ENCODE assay signal across 9 mouse cellular contexts in the genomic region with DNA sequence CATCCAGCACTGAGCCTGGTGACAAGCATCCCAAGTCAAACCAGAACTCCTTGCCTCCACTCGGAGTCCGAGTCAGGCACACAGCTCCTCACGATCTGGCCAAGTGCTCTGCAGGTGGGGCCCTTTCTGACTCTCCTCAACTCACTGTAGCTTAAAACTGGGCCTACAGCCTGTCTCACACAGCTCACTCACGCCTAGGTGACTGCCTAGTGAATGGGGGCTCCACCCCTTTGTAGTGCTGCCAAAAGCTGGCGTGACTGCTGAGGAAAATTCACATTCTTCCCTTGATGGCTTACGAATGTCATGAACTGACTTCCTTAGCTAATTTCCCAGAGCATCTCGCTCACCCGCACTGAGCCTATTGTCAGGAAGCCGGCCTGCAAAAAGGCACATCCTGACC. TPM values are rescaled to one million over a fixed set of nuclear protein-coding genes. Genes with fewer than 3 reads are reported as not detected.
A peak's percentile ranks its signal among the peaks of the same experiment; 100 is the strongest.
DNase-seq lines count a peak whose midpoint lies in the region; ATAC-seq and TF ChIP-seq lines count a peak whose summit lies in the region.
"Had no signal": no experiment of that assay in that cellular context is flagged by ENCODE, and none has a peak within 500 bp of the region (broad histone marks: within the 10 kb centered on the region; RNA-seq: fewer than 3 reads in every experiment).

No protein-coding gene starts in this region.

- no peak for TF ChIP-seq EP300 in heart, postnatal 0 days (IDR thresholded peaks at IDR 0.05; ENCODE audit: low read depth)

- no peak for DNase-seq in liver, embryonic 13.5 days
- DNase-seq in heart, postnatal 0 days (ENCODE audit: low spot score): peak; percentile 62
- DNase-seq in right cerebral cortex, postnatal 14 days: no peak
- no peak for DNase-seq in cerebellum, adult 8-10 months

- H3K36me3 ChIP-seq in liver, embryonic 13.5 days: no peaks in the 10 kb centered on the region
- peaks cover 12% of the 10 kb centered on the region; the same call in 1 of the 2 replicates for H3K36me3 ChIP-seq in liver, embryonic 12.5 days
- peaks cover 22% of the 10 kb centered on the region; the same call in 1 of the 2 replicates for H3K36me3 ChIP-seq in heart, postnatal 0 days (replicated peaks; ENCODE audit: control insufficient read depth, insufficient read depth, low read length)
- peaks cover 56% of the 10 kb centered on the region for H3K36me3 ChIP-seq in limb, embryonic 13.5 days
- H3K36me3 ChIP-seq in stomach, embryonic 15.5 days: peaks cover 12% of the 10 kb centered on the region; the same call in 1 of the 2 replicates

- H3K27me3 ChIP-seq in liver, embryonic 13.5 days: no peaks in the 10 kb centered on the region
- no peaks in the 10 kb centered on the region; the same call in 1 of the 2 replicates for H3K27me3 ChIP-seq in liver, embryonic 12.5 days (replicated peaks)
- H3K27me3 ChIP-seq in heart, postnatal 0 days (ENCODE audit: control insufficient read depth, insufficient read depth, low read length): no peaks in the 10 kb centered on the region
- H3K27me3 ChIP-seq in limb, embryonic 13.5 days: no peaks in the 10 kb centered on the region
- H3K27me3 ChIP-seq in stomach, embryonic 15.5 days (replicated peaks): no peaks in the 10 kb centered on the region

- no peak overlapping the region for H3K4me3 ChIP-seq in liver, embryonic 13.5 days (replicated peaks)
- no peak overlapping the region for H3K4me3 ChIP-seq in liver, embryonic 12.5 days
- H3K4me3 ChIP-seq in heart, postnatal 0 days (ENCODE audit: low read depth, low read length): no peak overlapping the region
- H3K4me3 ChIP-seq in limb, embryonic 13.5 days: no peak overlapping the region
- no peak overlapping the region for H3K4me3 ChIP-seq in stomach, embryonic 15.5 days (replicated peaks)

- no peak overlapping the region for H3K4me2 ChIP-seq in liver, embryonic 13.5 days
- H3K4me2 ChIP-seq in liver, embryonic 12.5 days: no peak overlapping the region
- no peak overlapping the region; the same call in 1 of the 2 replicates for H3K4me2 ChIP-seq in heart, postnatal 0 days (ENCODE audit: low read depth, low read length)
- no peak overlapping the region for H3K4me2 ChIP-seq in limb, embryonic 13.5 days (replicated peaks)
- peak overlapping the region; percentile 9; the same call in 1 of the 2 replicates for H3K4me2 ChIP-seq in stomach, embryonic 15.5 days

- TF ChIP-seq CTCF in heart, postnatal 0 days (IDR thresholded peaks at IDR 0.05; ENCODE audit: low read depth): no peak

- ATAC-seq in liver, embryonic 13.5 days (ENCODE audit: low read depth): no peak
- ATAC-seq in liver, embryonic 12.5 days: no peak
- ATAC-seq in common myeloid progenitor, adult 5-6 weeks (replicated peaks; ENCODE audit: low read depth, poor library complexity, severe bottlenecking): peak; percentile 17; the same call in 1 of the 2 replicates
- peak; percentile 65 for ATAC-seq in heart, postnatal 0 days (ENCODE audit: insufficient read depth, low read depth)
- ATAC-seq in limb, embryonic 13.5 days (ENCODE audit: low FRiP score, low read depth): 0 out of 2 replicates have a peak, but pooled peaks have one; percentile 40
- 0 out of 2 replicates have a peak, but pooled peaks have one; percentile 37 for ATAC-seq in stomach, embryonic 15.5 days (ENCODE audit: insufficient read depth, low FRiP score, low read depth)

- no peak overlapping the region; the same call in 1 of the 2 replicates for H3K9ac ChIP-seq in liver, embryonic 13.5 days
- H3K9ac ChIP-seq in liver, embryonic 12.5 days: no peak overlapping the region
- H3K9ac ChIP-seq in heart, postnatal 0 days (replicated peaks; ENCODE audit: low read depth, low read length): no peak overlapping the region; the same call in 1 of the 2 replicates
- H3K9ac ChIP-seq in limb, embryonic 13.5 days: peak overlapping the region; percentile 1; the same call in 1 of the 2 replicates
- H3K9ac ChIP-seq in stomach, embryonic 15.5 days: no peak overlapping the region

- WGBS in liver, embryonic 13.5 days (ENCODE audit: insufficient replicate concordance): 66% methylated on average over 9 of the region's 9 CpGs
- WGBS in liver, embryonic 12.5 days (ENCODE audit: insufficient replicate concordance): 66% methylated on average over 9 of the region's 9 CpGs
- WGBS in heart, postnatal 0 days: 15% methylated on average over 9 of the region's 9 CpGs
- 47% methylated on average over 9 of the region's 9 CpGs for WGBS in limb, embryonic 13.5 days
- 39% methylated on average over 9 of the region's 9 CpGs for WGBS in stomach, embryonic 15.5 days

- peak overlapping the region; percentile 9; the same call in 1 of the 2 replicates for H3K27ac ChIP-seq in liver, embryonic 13.5 days
- no peak overlapping the region for H3K27ac ChIP-seq in liver, embryonic 12.5 days
- peak overlapping the region; percentile 81 for H3K27ac ChIP-seq in heart, postnatal 0 days (ENCODE audit: low read depth)
- H3K27ac ChIP-seq in limb, embryonic 13.5 days: peak overlapping the region; percentile 35; the same call in 1 of the 2 replicates
- H3K27ac ChIP-seq in stomach, embryonic 15.5 days: peak overlapping the region; percentile 80

- no peaks in the 10 kb centered on the region for H3K9me3 ChIP-seq in liver, embryonic 13.5 days (replicated peaks)
- H3K9me3 ChIP-seq in liver, embryonic 12.5 days (replicated peaks): no peaks in the 10 kb centered on the region
- H3K9me3 ChIP-seq in heart, postnatal 0 days (replicated peaks; ENCODE audit: control insufficient read depth, low read length): no peaks in the 10 kb centered on the region
- no peaks in the 10 kb centered on the region for H3K9me3 ChIP-seq in limb, embryonic 13.5 days
- H3K9me3 ChIP-seq in stomach, embryonic 15.5 days: no peaks in the 10 kb centered on the region

- peaks cover 28% of the 10 kb centered on the region for H3K4me1 ChIP-seq in liver, embryonic 13.5 days (replicated peaks)
- H3K4me1 ChIP-seq in liver, embryonic 12.5 days: peaks cover 25% of the 10 kb centered on the region
- H3K4me1 ChIP-seq in heart, postnatal 0 days (ENCODE audit: control insufficient read depth, insufficient read depth): peaks cover 34% of the 10 kb centered on the region
- peaks cover 34% of the 10 kb centered on the region for H3K4me1 ChIP-seq in limb, embryonic 13.5 days
- peaks cover 27% of the 10 kb centered on the region for H3K4me1 ChIP-seq in stomach, embryonic 15.5 days

RNA-seq across cellular contexts. Expression of gene Gm49361, which starts 15.4 kb away (rescaled TPM):
- not detected in 2 replicates for polyA plus RNA-seq in liver, embryonic 13.5 days (2015; fragmentation: Nextera tagmentation; extraction: Ambion mirVana)
- polyA plus RNA-seq in liver, embryonic 12.5 days (2016; fragmentation: Nextera tagmentation; extraction: Ambion mirVana): not detected in 2 replicates
- total RNA-seq in common myeloid progenitor, adult 5-6 weeks (2017): not detected in 2 replicates
- not detected in 2 replicates for total RNA-seq in heart, postnatal 0 days (2014; rRNA removed; ENCODE audit: low replicate concordance)
- not detected in 2 replicates for polyA plus RNA-seq in heart, postnatal 0 days (2015; fragmentation: Nextera tagmentation; extraction: Ambion mirVana)
- polyA plus RNA-seq in limb, embryonic 13.5 days (2015; fragmentation: Nextera tagmentation; extraction: Ambion mirVana): not detected in 2 replicates
- not detected in 2 replicates for polyA plus RNA-seq in stomach, embryonic 15.5 days (2015; fragmentation: Nextera tagmentation; extraction: Ambion mirVana)
- polyA plus RNA-seq: neural tube, embryonic 11.5 days had no signal

RNA-seq across cellular contexts. Expression of gene Lats2, which starts 27.7 kb away (rescaled TPM):
- 3.6 and 4.6 TPM in 2 replicates for polyA plus RNA-seq in liver, embryonic 13.5 days (2015; fragmentation: Nextera tagmentation; extraction: Ambion mirVana)
- polyA plus RNA-seq in liver, embryonic 12.5 days (2016; fragmentation: Nextera tagmentation; extraction: Ambion mirVana): 6.6 and 7.3 TPM in 2 replicates
- total RNA-seq in common myeloid progenitor, adult 5-6 weeks (2017): 7.8 and 9.0 TPM in 2 replicates
- 43.7 and 68.4 TPM in 2 replicates for total RNA-seq in heart, postnatal 0 days (2014; rRNA removed; ENCODE audit: low replicate concordance)
- polyA plus RNA-seq in heart, postnatal 0 days (2015; fragmentation: Nextera tagmentation; extraction: Ambion mirVana): 16.0 and 17.2 TPM in 2 replicates
- 27.6 and 29.4 TPM in 2 replicates for polyA plus RNA-seq in limb, embryonic 13.5 days (2015; fragmentation: Nextera tagmentation; extraction: Ambion mirVana)
- 18.0 and 19.1 TPM in 2 replicates for polyA plus RNA-seq in stomach, embryonic 15.5 days (2015; fragmentation: Nextera tagmentation; extraction: Ambion mirVana)

Comparison
In these comparisons a context has a peak if more than half of its experiments do, and no peak if none do; other contexts are left out.
1. ATAC-seq: peak in common myeloid progenitor, adult 5-6 weeks (single experiment), heart, postnatal 0 days (single experiment), limb, embryonic 13.5 days (single experiment) and stomach, embryonic 15.5 days (single experiment); none in liver, embryonic 13.5 days (single experiment) and liver, embryonic 12.5 days (single experiment).